Mouse (Mus musculus) liver, adult 2 months (tissue): ENCODE results near the gene Aup1. TPM values are rescaled to one million over a fixed set of nuclear protein-coding genes. Genes with fewer than 3 reads are reported as not detected.

Experiments used
- DNase-seq: peaks from one replicate; pipeline ENCODE4 v3.0.0-alpha.2; 2011; ENCODE audit warnings: low read depth, low spot score; ENCODE audit errors: extremely low read depth
- H3K27ac ChIP-seq: fragments of 200-500 bp; replicated peaks from 2 replicates; pipeline ENCODE4 v1.5.1; 2012; ENCODE audit warnings: low read depth, mild to moderate bottlenecking, control low read depth, inconsistent platforms, low read length; ENCODE audit not compliant: insufficient read depth
- H3K27me3 ChIP-seq: fragments of 200-500 bp; 2 replicates; pipeline ENCODE4 v1.6.1; 2012; ENCODE audit warnings: mild to moderate bottlenecking, moderate library complexity, low read length, inconsistent platforms; ENCODE audit not compliant: control insufficient read depth, insufficient read depth
- H3K36me3 ChIP-seq: fragments of 200-500 bp; 2 replicates; pipeline ENCODE4 v1.6.1; 2012; ENCODE audit warnings: low read length, inconsistent platforms; ENCODE audit not compliant: control insufficient read depth, insufficient read depth
- H3K4me1 ChIP-seq: fragments of 200-500 bp; 2 replicates; pipeline ENCODE4 v1.6.1; 2011; ENCODE audit warnings: low read length; ENCODE audit not compliant: control insufficient read depth, insufficient read depth
- H3K4me3 ChIP-seq: fragments of 200-500 bp; 2 replicates; pipeline ENCODE4 v1.5.1; 2011; ENCODE audit warnings: low read depth, mild to moderate bottlenecking, control low read depth, low read length, moderate library complexity; ENCODE audit not compliant: insufficient read depth
- H3K79me2 ChIP-seq: fragments of 200-500 bp; 2 replicates; pipeline ENCODE4 v1.6.1; 2012; ENCODE audit warnings: inconsistent platforms, mild to moderate bottlenecking, low read length, moderate library complexity; ENCODE audit not compliant: control insufficient read depth, insufficient read depth
- H3K9ac ChIP-seq: fragments of 200-500 bp; 2 replicates; pipeline ENCODE4 v1.6.1; 2012; ENCODE audit warnings: low read depth, mild to moderate bottlenecking, control low read depth, inconsistent platforms, low read length
- CTCF ChIP-seq: fragments of 200-500 bp; IDR thresholded peaks from 2 replicates; pipeline ENCODE4 v1.5.1; 2011; ENCODE audit warnings: low read depth, low read length, control low read depth
- POLR2A ChIP-seq: fragments of 200-500 bp; IDR thresholded peaks from 2 replicates; pipeline ENCODE4 v1.6.1; 2011; ENCODE audit warnings: low read length, control low read depth; ENCODE audit not compliant: insufficient read depth; ENCODE audit errors: extremely low read depth
- WGBS: fragments of 180-500 bp; shearing (Covaris S2); methylation state at CpG from one replicate; pipeline ENCODE4 v1.1.7; 2018; 5-methylcytosine and 5-hydroxymethylcytosine counted together
- polyA plus RNA-seq: library from polyadenylated mRNA; depleted of rRNA; stranded (reverse); fragments of >200 nt; gene quantifications from 2 replicates; pipeline ENCODE4 v1.2.3, GENCODE M21; 2012
- total RNA-seq: library from RNA; depleted of rRNA; stranded (reverse); fragments of >200 nt; gene quantifications from 2 replicates; pipeline ENCODE4 v1.2.3, GENCODE M21; 2014

Gene Aup1
- total and polyA plus RNA-seq, 2 experiments = 109 to 593 TPM

GRCm38 (mm10) chr6:83068706-83069487, 14.6 kb downstream of the Aup1 start:
- H3K4me1 ChIP-seq = 0 out of 2 replicates have a peak, but pooled peaks cover 1% of the 10 kb centered on the region
- TF ChIP-seq CTCF (no peak), POLR2A (no peak)
- no peaks in the 10 kb centered on the region for H3K36me3 ChIP-seq
- no peak for DNase-seq
- WGBS = 3% methylated on average over 81 of the region's 81 CpGs
- H3K27me3 ChIP-seq = peaks cover 39% of the 10 kb centered on the region
- H3K4me3 ChIP-seq = peak overlapping the region; percentile 49; the same call in 1 of the 2 replicates
- no peaks in the 10 kb centered on the region for H3K79me2 ChIP-seq
- H3K9ac ChIP-seq = peak overlapping the region; percentile 0
- no peak overlapping the region for H3K27ac ChIP-seq

GRCm38 (mm10) chr6:83069488-83070246, 15.3 kb downstream of the Aup1 start:
- no peak overlapping the region; the same call in 1 of the 2 replicates for H3K4me3 ChIP-seq
- H3K27ac ChIP-seq = no peak overlapping the region
- DNase-seq = no peak
- no peaks in the 10 kb centered on the region for H3K79me2 ChIP-seq
- peaks cover 39% of the 10 kb centered on the region for H3K27me3 ChIP-seq
- 3% methylated on average over 65 of the region's 69 CpGs for WGBS
- H3K9ac ChIP-seq = no peak overlapping the region
- TF ChIP-seq POLR2A = no peak
- no peak for TF ChIP-seq CTCF
- no peaks in the 10 kb centered on the region for H3K36me3 ChIP-seq
- H3K4me1 ChIP-seq = 0 out of 2 replicates have a peak, but pooled peaks cover 1% of the 10 kb centered on the region

- peak within 1 kb of the TSS; percentile 49; the same call in 1 of the 2 replicates for H3K4me3 ChIP-seq
- H3K9ac ChIP-seq = no peak within 1 kb of the TSS
- no peaks in the 10 kb centered on the region for H3K79me2 ChIP-seq
- TF ChIP-seq CTCF (no peak), POLR2A (no peak)
- H3K27me3 ChIP-seq = peaks cover 39% of the 10 kb centered on the region
- 15% methylated on average over 7 of the region's 10 CpGs for WGBS
- H3K36me3 ChIP-seq = no peaks in the 10 kb centered on the region
- DNase-seq = no peak
- no peak within 1 kb of the TSS for H3K27ac ChIP-seq
- 0 out of 2 replicates have a peak, but pooled peaks cover 1% of the 10 kb centered on the region for H3K4me1 ChIP-seq
Observed at GRCm38 (mm10) chr6:83070247-83070310, 15.8 kb downstream of the Aup1 start, which contains the start of gene Tlx2. TSS of gene Tlx2 (minus strand) at chr6:83070293.

- Histone ChIP-seq H3K27ac (no peak overlapping the region), H3K36me3 (no peaks in the 10 kb centered on the region), H3K9ac (no peak overlapping the region), H3K27me3 (peaks cover 39% of the 10 kb centered on the region), H3K79me2 (no peaks in the 10 kb centered on the region), H3K4me1 (0 out of 2 replicates have a peak, but pooled peaks cover 1% of the 10 kb centered on the region), H3K4me3 (no peak overlapping the region)
- WGBS = 5% methylated on average over 56 of the region's 58 CpGs
- TF ChIP-seq CTCF = no peak
- no peak for TF ChIP-seq POLR2A
- DNase-seq = no peak
Observed at GRCm38 (mm10) chr6:83070311-83071219, 16.2 kb downstream of the Aup1 start.

GRCm38 (mm10) chr6:83071220-83071619, 16.9 kb downstream of the Aup1 start:
- H3K9ac ChIP-seq = no peak overlapping the region
- peaks cover 39% of the 10 kb centered on the region for H3K27me3 ChIP-seq
- no peak for DNase-seq
- no peaks in the 10 kb centered on the region for H3K36me3 ChIP-seq
- H3K4me1 ChIP-seq = 0 out of 2 replicates have a peak, but pooled peaks cover 1% of the 10 kb centered on the region
- H3K79me2 ChIP-seq = no peaks in the 10 kb centered on the region
- TF ChIP-seq CTCF (no peak), POLR2A (no peak)
- WGBS = 3% methylated on average over 23 of the region's 24 CpGs
- no peak overlapping the region for H3K27ac ChIP-seq
- no peak overlapping the region for H3K4me3 ChIP-seq
